Mouse (Mus musculus) bone marrow, adult 2 months (tissue): ENCODE data around the gene Pacrg. TPM values are rescaled to one million over a fixed set of nuclear protein-coding genes. Genes with fewer than 3 reads are reported as not detected.

Experiments used
- H3K27ac ChIP-seq: fragments of 200-500 bp; 2 replicates; pipeline ENCODE4 v1.5.1; 2012; ENCODE audit warnings: low read depth, mild to moderate bottlenecking, control low read depth, inconsistent platforms, low read length; ENCODE audit not compliant: control insufficient read depth, poor library complexity, insufficient read depth
- H3K4me1 ChIP-seq: fragments of 200-500 bp; 2 replicates; pipeline ENCODE4 v1.6.1; 2011; ENCODE audit warnings: low read length; ENCODE audit not compliant: control insufficient read depth, insufficient read depth
- H3K4me3 ChIP-seq: fragments of 200-500 bp; replicated peaks from 2 replicates; pipeline ENCODE3; 2011; ENCODE audit warnings: mild to moderate bottlenecking, low read depth, low read length, control low read depth; ENCODE audit not compliant: control insufficient read depth
- CTCF ChIP-seq: fragments of 200-500 bp; IDR thresholded peaks from 2 replicates; pipeline ENCODE4 v1.5.1; 2011; ENCODE audit warnings: low read length, control low read depth; ENCODE audit not compliant: control insufficient read depth, insufficient read depth
- POLR2A ChIP-seq: fragments of 200-500 bp; IDR thresholded peaks from 2 replicates; pipeline ENCODE4 v1.6.1; 2011; ENCODE audit warnings: low read depth, mild to moderate bottlenecking, control low read depth, low read length, borderline replicate concordance; ENCODE audit not compliant: control insufficient read depth
- WGBS: fragments of 180-500 bp; shearing (Covaris S2); methylation state at CpG from one replicate; pipeline ENCODE4 v1.1.7; 2018; 5-methylcytosine and 5-hydroxymethylcytosine counted together
- polyA plus RNA-seq: library from polyadenylated mRNA; stranded (reverse); fragments of >200 nt; gene quantifications from 2 replicates; pipeline ENCODE4 v1.2.4, GENCODE M21; 2011; ENCODE audit warnings: low replicate concordance; ENCODE audit not compliant: missing spikeins, insufficient read depth, insufficient read length

The Pacrg gene
- polyA plus RNA-seq, 1 experiment: not detected

DNA sequence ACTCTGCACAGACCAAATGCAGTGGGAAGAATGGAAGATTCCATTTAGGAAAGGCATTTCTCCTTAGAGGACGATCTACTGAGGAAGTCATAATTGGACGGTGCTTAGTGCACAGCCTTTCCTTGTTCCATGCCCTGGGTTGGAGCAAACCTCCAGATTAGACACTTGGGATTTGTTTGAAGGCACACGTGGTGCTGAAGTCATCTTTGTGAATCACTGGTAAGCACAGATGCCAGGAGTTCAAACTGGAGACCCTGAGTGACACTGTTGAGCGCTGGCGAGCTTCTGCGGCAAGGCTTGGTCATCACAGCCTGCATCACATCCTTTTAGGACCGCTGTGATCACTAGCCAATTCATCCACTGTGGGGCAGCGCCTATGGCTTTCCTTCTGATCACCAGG lies 385.7 kb downstream of the Pacrg start:
- H3K4me1 ChIP-seq: no peaks in the 10 kb centered on the region
- no peak for TF ChIP-seq POLR2A
- TF ChIP-seq CTCF: no peak
- H3K4me3 ChIP-seq: no peak overlapping the region
- no peak overlapping the region for H3K27ac ChIP-seq
- WGBS: 79% methylated on average over 8 of the region's 8 CpGs

DNA sequence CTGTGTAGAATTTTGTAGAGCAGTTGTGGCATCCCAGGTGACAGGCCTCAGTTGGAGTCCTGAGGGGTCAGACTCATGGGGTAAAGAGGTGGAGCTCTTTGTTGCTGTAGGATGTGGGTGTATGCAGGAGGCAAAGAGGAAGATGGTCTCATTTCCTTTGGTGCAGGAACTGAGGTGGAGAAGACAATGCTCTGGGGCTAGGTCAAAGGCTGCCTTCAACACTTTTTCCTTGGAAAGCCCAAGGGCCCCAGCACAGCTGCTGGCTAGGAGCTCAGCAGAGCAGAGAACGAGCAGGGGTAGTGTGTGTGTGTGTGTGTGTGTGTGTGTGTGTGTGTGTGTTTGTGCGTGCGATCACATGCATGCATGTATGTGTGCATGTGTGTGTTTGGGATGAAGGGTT lies 387.3 kb downstream of the Pacrg start:
- 69% methylated on average over 3 of the region's 3 CpGs for whole genome bisulfite sequencing
- Histone ChIP-seq H3K4me3 (no peak overlapping the region), H3K4me1 (no peaks in the 10 kb centered on the region), H3K27ac (no peak overlapping the region)
- TF ChIP-seq POLR2A: no peak
- TF ChIP-seq CTCF: no peak

DNA sequence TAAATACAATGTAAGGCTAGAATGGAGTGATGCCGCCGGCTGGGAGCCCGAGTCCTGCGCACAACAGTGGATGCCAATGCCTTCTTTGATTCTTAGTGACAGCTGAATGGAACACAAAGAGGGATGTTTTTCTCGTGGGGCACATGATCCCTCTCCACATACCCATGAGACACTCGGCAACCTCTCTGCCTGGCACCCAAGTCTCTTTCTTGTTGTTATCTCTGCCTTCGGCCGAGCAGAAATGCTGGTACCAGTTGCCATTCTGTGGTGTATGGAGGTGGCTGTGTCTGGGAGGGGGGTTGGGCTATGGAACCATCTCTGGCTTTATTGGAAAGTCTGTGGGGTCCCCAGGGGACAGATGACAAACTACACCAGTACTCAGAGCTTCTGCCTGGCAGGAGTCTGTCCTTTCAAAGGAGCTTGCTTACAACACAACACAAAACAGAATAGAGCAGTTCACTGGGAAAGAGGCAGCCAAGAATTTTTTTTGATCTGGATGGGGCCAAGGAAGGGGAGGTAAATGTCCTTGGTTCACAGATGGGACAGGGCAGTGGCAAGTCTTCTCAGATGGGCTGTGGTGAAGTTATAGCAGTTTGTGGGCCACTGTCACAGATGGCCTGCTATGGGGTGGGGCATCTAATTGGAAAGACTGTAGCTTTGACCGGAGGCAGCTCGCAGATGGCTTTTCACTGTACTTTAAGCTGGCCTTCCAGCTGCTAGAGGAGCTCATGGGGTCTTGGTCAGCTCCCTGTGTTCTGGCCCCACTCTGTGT lies 388.6 kb downstream of the Pacrg start:
- TF ChIP-seq POLR2A (no peak), CTCF (no peak)
- H3K27ac ChIP-seq: no peak overlapping the region
- WGBS: 80% methylated on average over 10 of the region's 10 CpGs
- H3K4me1 ChIP-seq: no peaks in the 10 kb centered on the region
- no peak overlapping the region for H3K4me3 ChIP-seq

DNA sequence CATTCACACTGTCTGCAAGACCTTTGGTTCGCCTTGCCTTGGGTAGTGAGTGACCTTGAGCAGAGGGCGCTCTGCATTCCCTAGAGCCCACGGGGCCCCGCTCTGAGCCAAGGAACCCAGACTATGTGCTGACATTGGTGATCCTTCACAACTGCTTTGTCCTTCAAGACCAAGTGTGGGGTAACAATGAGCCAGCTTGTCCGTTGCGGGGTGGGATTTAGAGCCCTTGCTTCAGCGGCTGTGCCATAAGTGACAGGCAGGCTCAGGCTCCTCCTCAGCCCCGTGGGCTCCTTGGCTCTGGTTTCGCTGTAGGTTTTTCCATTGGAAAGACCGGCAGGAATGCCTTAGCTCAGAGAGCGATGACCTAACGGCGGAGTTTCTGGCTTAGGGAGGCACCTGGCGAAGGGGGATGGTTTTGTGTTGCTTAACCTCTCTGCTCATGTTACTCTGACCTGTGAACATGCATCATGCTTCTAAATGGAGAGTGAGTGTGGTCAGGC lies 390.3 kb downstream of the Pacrg start:
- 89% methylated on average over 14 of the region's 14 CpGs for WGBS
- H3K4me3 ChIP-seq: no peak overlapping the region
- TF ChIP-seq CTCF (no peak), POLR2A (no peak)
- H3K27ac ChIP-seq: no peak overlapping the region
- no peaks in the 10 kb centered on the region for H3K4me1 ChIP-seq

DNA sequence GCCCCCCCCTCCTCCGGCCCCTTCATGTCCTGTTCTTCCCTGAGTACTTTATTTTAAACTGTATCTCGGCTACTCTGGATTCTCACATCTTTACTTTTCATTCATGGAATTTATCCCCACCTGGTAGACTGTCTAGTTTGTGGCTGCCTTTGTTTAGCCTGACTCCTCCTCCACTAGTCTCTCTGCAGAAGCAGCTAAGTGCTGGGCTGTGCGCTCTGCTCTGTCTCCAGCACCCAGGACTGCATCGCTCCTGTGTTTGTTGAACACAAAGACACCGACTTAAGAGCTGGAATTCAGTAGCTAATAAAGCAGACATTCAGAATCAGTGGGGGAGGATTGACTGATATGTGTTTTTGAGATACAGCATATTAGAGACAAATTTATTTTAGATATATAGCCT lies 391.7 kb downstream of the Pacrg start:
- Histone ChIP-seq H3K4me1 (no peaks in the 10 kb centered on the region), H3K27ac (no peak overlapping the region), H3K4me3 (no peak overlapping the region)
- TF ChIP-seq CTCF: no peak
- WGBS: 84% methylated on average over 5 of the region's 5 CpGs

DNA sequence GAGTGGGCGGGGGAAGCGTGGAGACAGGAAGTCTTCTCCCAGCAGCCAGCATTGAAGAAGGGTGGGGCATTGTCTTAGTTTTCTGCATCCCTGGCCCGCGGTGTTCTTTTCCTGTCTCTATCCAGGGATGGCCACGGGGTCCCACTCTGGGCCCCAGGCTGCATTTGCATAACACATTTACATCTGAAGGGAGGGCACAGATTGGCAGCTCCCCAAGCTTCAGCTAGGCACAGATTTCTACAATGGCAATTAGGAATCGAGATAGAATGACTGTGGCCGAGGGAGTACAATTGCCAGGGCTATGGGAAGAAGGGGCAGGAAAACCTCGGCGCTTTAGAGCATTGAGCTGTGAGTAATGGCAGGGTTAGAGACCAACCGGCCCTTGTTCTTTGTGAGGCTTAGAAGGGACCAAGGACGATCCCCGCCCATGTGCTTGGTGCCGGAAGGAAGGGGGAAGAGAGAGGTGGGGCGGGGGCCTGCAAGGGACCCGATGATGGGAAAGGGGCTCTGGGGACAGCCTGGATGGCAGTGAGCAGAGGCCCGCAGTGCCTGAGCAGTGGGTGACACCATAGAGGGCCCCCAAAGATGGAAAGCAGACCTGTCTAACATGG lies 398.5 kb downstream of the Pacrg start:
- Histone ChIP-seq H3K4me1 (no peaks in the 10 kb centered on the region), H3K4me3 (no peak overlapping the region), H3K27ac (no peak overlapping the region)
- TF ChIP-seq CTCF (no peak), POLR2A (no peak)
- WGBS: 73% methylated on average over 16 of the region's 16 CpGs

DNA sequence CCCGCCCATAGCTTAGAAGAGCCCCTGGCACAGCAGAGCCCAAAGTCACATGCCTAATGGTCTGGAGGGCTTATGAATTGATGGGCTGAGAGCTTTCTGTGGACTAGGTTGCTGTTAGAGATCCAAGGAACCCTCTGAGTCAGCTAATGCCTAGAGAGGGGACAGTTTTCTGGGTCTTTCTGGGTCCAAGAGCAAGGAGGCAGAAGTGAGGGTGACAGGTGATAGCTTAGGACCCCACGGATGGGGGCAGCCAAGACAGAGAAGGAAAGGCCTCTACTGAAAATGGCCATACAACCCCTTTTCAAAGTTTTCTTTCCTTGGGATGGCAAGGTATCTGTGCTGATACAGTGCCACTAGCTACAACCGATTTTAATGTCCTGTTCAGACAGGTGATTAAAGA lies 399.1 kb downstream of the Pacrg start:
- 84% methylated on average over 3 of the region's 3 CpGs for WGBS
- H3K4me3 ChIP-seq: no peak overlapping the region
- H3K27ac ChIP-seq: no peak overlapping the region

DNA sequence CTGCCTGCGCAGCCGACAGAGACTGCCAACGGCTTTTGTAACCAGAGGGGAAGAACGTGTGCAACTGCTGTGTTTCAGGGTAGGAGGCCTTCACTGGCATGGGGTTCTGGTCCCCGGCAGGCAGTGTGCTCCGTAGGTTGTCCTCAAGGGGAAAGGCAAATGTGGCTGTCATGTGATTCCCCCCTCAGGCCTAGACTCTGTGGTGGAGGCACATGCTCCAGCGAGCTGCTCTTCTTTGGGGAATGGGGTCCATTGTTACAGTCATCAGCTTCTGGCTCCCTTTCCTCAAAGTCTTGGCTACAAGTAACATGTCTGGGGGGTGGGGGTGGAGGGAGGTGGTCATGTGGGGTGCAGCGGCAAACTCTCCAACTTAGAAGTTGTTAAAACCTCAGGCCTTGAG lies 400.3 kb downstream of the Pacrg start:
- TF ChIP-seq POLR2A (no peak), CTCF (no peak)
- Histone ChIP-seq H3K27ac (no peak overlapping the region), H3K4me3 (no peak overlapping the region), H3K4me1 (no peaks in the 10 kb centered on the region)
- WGBS: 73% methylated on average over 8 of the region's 8 CpGs

More for the DNA sequence above, 399.1 kb downstream of the Pacrg start:
- TF ChIP-seq POLR2A: no peak
- no peak for TF ChIP-seq CTCF
- no peaks in the 10 kb centered on the region for H3K4me1 ChIP-seq
